Mouse (Mus musculus) G1E (cell line): ENCODE data around the gene Tmem208.

Source experiments
- CTCF ChIP-seq: IDR thresholded peaks from 2 replicates; pipeline ENCODE4 v1.5.1; 2012; ENCODE audit warnings: low read depth, low read length, inconsistent platforms, mixed read lengths
- POLR2AphosphoS5 ChIP-seq: IDR thresholded peaks from 2 replicates; pipeline ENCODE4 v1.6.1; 2012; ENCODE audit warnings: low read depth, low read length, inconsistent platforms; ENCODE audit not compliant: insufficient replicate concordance

DNA sequence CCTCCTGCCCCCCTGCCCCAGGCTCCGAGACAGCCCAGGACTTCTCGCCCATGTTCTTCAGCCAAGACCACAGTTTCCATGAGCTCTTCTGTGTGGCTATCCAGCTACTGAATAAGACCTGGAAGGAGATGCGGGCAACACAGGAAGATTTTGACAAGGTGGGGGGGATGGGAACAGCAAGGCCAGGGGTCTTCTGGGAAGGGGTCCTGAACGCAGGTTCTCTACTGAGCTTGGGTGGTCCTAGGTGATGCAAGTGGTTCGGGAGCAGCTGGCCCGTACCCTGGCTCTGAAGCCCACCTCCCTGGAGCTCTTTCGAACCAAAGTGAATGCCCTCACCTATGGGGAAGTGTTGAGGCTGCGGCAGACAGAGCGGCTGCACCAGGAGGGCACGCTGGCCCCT lies 17.7 kb upstream of the Tmem208 start:
- TF ChIP-seq CTCF (no peak), POLR2AphosphoS5 (no peak)
